Mouse (Mus musculus): Measurements from ENCODE around the gene Cbfa2t3.

- TF ChIP-seq RAD21 (IDR thresholded peaks at IDR 0.05; ENCODE audit: low read depth, low read length) = no peak
- no peak for TF ChIP-seq EP300 (IDR thresholded peaks at IDR 0.05; ENCODE audit: low read depth in 1 of 2, low read length in 2 of 2)
- no peak for TF ChIP-seq HCFC1 (IDR thresholded peaks at IDR 0.05; ENCODE audit: low read depth, low read length)
- no peak for TF ChIP-seq CTCF (IDR thresholded peaks at IDR 0.05 in 2 of 3, conservative IDR thresholded peaks at IDR 0.05 in 1 of 3; ENCODE audit: control insufficient read depth in 1 of 3, insufficient read depth in 1 of 3, low read depth in 2 of 3, low read length in 3 of 3, poor library complexity in 1 of 3, severe bottlenecking in 1 of 3)
- TF ChIP-seq POLR2AphosphoS2 (IDR thresholded peaks at IDR 0.05; ENCODE audit: low read length) = no peak
- TF ChIP-seq POLR2A (IDR thresholded peaks at IDR 0.05; ENCODE audit: control insufficient read depth in 1 of 2, insufficient read depth in 1 of 2, low read depth in 1 of 2, low read length in 2 of 2, poor library complexity in 1 of 2) = no peak
- TF ChIP-seq ZNF384 (IDR thresholded peaks at IDR 0.05; ENCODE audit: low read depth, low read length) = no peak
- no peak for TF ChIP-seq BHLHE40 (IDR thresholded peaks at IDR 0.05; ENCODE audit: borderline replicate concordance, low read depth, low read length)
- no peak for TF ChIP-seq KAT2A (conservative IDR thresholded peaks at IDR 0.05; ENCODE audit: low read depth, low read length)
- TF ChIP-seq MXI1 (IDR thresholded peaks at IDR 0.05; ENCODE audit: low read depth, low read length) = no peak
- no peak for TF ChIP-seq MAZ (IDR thresholded peaks at IDR 0.05; ENCODE audit: low read depth, low read length)
- TF ChIP-seq TBP (IDR thresholded peaks at IDR 0.05; ENCODE audit: low read depth, low read length) = no peak
These were observed 82.6 kb downstream of the Cbfa2t3 start for GRCm38 (mm10) chr8:122616181-122616905.

Data from MEL (cell line).